Mouse (Mus musculus): ENCODE data around the gene Fam83e. TPM values are rescaled to one million over a fixed set of nuclear protein-coding genes. Genes with fewer than 3 reads are reported as not detected.

Fam83e gene
- polyA plus RNA-seq (2015; fragmentation: Nextera tagmentation; extraction: Ambion mirVana) = 1.4 and 1.5 TPM in 2 replicates

GRCm38 (mm10) chr7:45720413-45721233, at the start of gene Fam83e:
Fam83e (plus strand) TSS chr7:45721212.
- no peaks in the 10 kb centered on the region for H3K27me3 ChIP-seq
- peak within 1 kb of the TSS; percentile 99; the same call in 1 of the 2 replicates for H3K9ac ChIP-seq
- no peak within 1 kb of the TSS for H3K4me2 ChIP-seq
- H3K4me1 ChIP-seq = peaks cover 32% of the 10 kb centered on the region
- H3K4me3 ChIP-seq = 0 out of 2 replicates have a peak within 1 kb of the TSS, but pooled peaks have one; percentile 83
- ATAC-seq (ENCODE audit: insufficient number of reproducible peaks, insufficient read depth, low FRiP score, low TSS enrichment, low read depth) = 0 out of 2 replicates have a peak, but pooled peaks have one; percentile 22
- H3K27ac ChIP-seq = no peak within 1 kb of the TSS; the same call in 1 of the 2 replicates
- no peaks in the 10 kb centered on the region for H3K9me3 ChIP-seq
- peaks cover 66% of the 10 kb centered on the region for H3K36me3 ChIP-seq
- WGBS = 83% methylated on average over 14 of the region's 14 CpGs

GRCm38 (mm10) chr7:45677627-45678295, 43.3 kb upstream of the Fam83e start:
- WGBS = 80% methylated on average over 7 of the region's 7 CpGs
- no peak overlapping the region for H3K9ac ChIP-seq
- no peaks in the 10 kb centered on the region for H3K36me3 ChIP-seq
- no peaks in the 10 kb centered on the region for H3K9me3 ChIP-seq
- no peak overlapping the region for H3K27ac ChIP-seq
- peaks cover 8% of the 10 kb centered on the region for H3K4me1 ChIP-seq
- H3K27me3 ChIP-seq = no peaks in the 10 kb centered on the region
- H3K4me3 ChIP-seq = no peak overlapping the region
- H3K4me2 ChIP-seq = no peak overlapping the region
- no peak for ATAC-seq (ENCODE audit: insufficient number of reproducible peaks, insufficient read depth, low FRiP score, low TSS enrichment, low read depth)

GRCm38 (mm10) chr7:45678513-45678912, 42.5 kb upstream of the Fam83e start:
- 93% methylated on average over 14 of the region's 14 CpGs for WGBS
- H3K4me1 ChIP-seq = peaks cover 16% of the 10 kb centered on the region
- H3K9ac ChIP-seq = no peak overlapping the region

GRCm38 (mm10) chr7:45679966-45680621, 40.9 kb upstream of the Fam83e start:
- no peak overlapping the region for H3K27ac ChIP-seq
- H3K4me2 ChIP-seq = no peak overlapping the region
- no peak overlapping the region for H3K4me3 ChIP-seq
- H3K9ac ChIP-seq = no peak overlapping the region
- no peaks in the 10 kb centered on the region for H3K27me3 ChIP-seq
- H3K9me3 ChIP-seq = no peaks in the 10 kb centered on the region
- WGBS = 76% methylated on average over 14 of the region's 14 CpGs
- H3K36me3 ChIP-seq = no peaks in the 10 kb centered on the region
- ATAC-seq (ENCODE audit: insufficient number of reproducible peaks, insufficient read depth, low FRiP score, low TSS enrichment, low read depth) = no peak
- H3K4me1 ChIP-seq = peaks cover 30% of the 10 kb centered on the region

More at GRCm38 (mm10) chr7:45678513-45678912, 42.5 kb upstream of the Fam83e start:
- Histone ChIP-seq H3K27me3 (no peaks in the 10 kb centered on the region), H3K9me3 (no peaks in the 10 kb centered on the region), H3K36me3 (no peaks in the 10 kb centered on the region), H3K4me2 (no peak overlapping the region), H3K27ac (no peak overlapping the region), H3K4me3 (no peak overlapping the region)
- no peak for ATAC-seq (ENCODE audit: insufficient number of reproducible peaks, insufficient read depth, low FRiP score, low TSS enrichment, low read depth)

- H3K27ac ChIP-seq = no peak overlapping the region
- H3K4me2 ChIP-seq = no peak overlapping the region
- no peaks in the 10 kb centered on the region for H3K9me3 ChIP-seq
- 84% methylated on average over 8 of the region's 8 CpGs for WGBS
- no peak overlapping the region for H3K4me3 ChIP-seq
- H3K4me1 ChIP-seq = peaks cover 41% of the 10 kb centered on the region
- no peaks in the 10 kb centered on the region for H3K27me3 ChIP-seq
- no peak overlapping the region for H3K9ac ChIP-seq
- ATAC-seq (ENCODE audit: insufficient number of reproducible peaks, insufficient read depth, low FRiP score, low TSS enrichment, low read depth) = no peak
- H3K36me3 ChIP-seq = no peaks in the 10 kb centered on the region
These were observed 39.8 kb upstream of the Fam83e start for GRCm38 (mm10) chr7:45681046-45681736.

- ATAC-seq (ENCODE audit: insufficient number of reproducible peaks, insufficient read depth, low FRiP score, low TSS enrichment, low read depth) = no peak; the same call in 1 of the 2 replicates
- Histone ChIP-seq H3K27ac (peak overlapping the region; percentile 51; the same call in 1 of the 2 replicates), H3K36me3 (no peaks in the 10 kb centered on the region), H3K4me2 (peak overlapping the region; percentile 50), H3K9ac (peak overlapping the region; percentile 41; the same call in 1 of the 2 replicates), H3K27me3 (no peaks in the 10 kb centered on the region), H3K4me3 (0 out of 2 replicates have a peak overlapping the region, but pooled peaks have one; percentile 13), H3K4me1 (peaks cover 48% of the 10 kb centered on the region), H3K9me3 (no peaks in the 10 kb centered on the region)
- whole genome bisulfite sequencing = 30% methylated on average over 14 of the region's 14 CpGs
These were observed 38.6 kb upstream of the Fam83e start for GRCm38 (mm10) chr7:45682144-45683126.

- Histone ChIP-seq H3K4me3 (peak within 1 kb of the TSS; percentile 7; the same call in 1 of the 2 replicates), H3K9me3 (no peaks in the 10 kb centered on the region), H3K27me3 (no peaks in the 10 kb centered on the region), H3K4me1 (peaks cover 48% of the 10 kb centered on the region), H3K36me3 (no peaks in the 10 kb centered on the region), H3K27ac (peak within 1 kb of the TSS; percentile 87), H3K4me2 (peak within 1 kb of the TSS; percentile 50), H3K9ac (peak within 1 kb of the TSS; percentile 57; the same call in 1 of the 2 replicates)
- no peak for ATAC-seq (ENCODE audit: insufficient number of reproducible peaks, insufficient read depth, low FRiP score, low TSS enrichment, low read depth)
- 69% methylated on average over 7 of the region's 7 CpGs for WGBS
These were observed 37.5 kb upstream of the Fam83e start, which contains the start of gene Ntn5 for GRCm38 (mm10) chr7:45683396-45684050. Ntn5 (plus strand) TSS chr7:45684022.

GRCm38 (mm10) chr7:45685811-45686210, 35.2 kb upstream of the Fam83e start:
- Histone ChIP-seq H3K36me3 (no peaks in the 10 kb centered on the region), H3K9ac (peak overlapping the region; percentile 57), H3K27me3 (no peaks in the 10 kb centered on the region), H3K4me1 (peaks cover 48% of the 10 kb centered on the region), H3K27ac (peak overlapping the region; percentile 87), H3K9me3 (no peaks in the 10 kb centered on the region), H3K4me3 (0 out of 2 replicates have a peak overlapping the region, but pooled peaks have one; percentile 18), H3K4me2 (peak overlapping the region; percentile 44)
- WGBS = 17% methylated on average over 10 of the region's 10 CpGs
- ATAC-seq (ENCODE audit: insufficient number of reproducible peaks, insufficient read depth, low FRiP score, low TSS enrichment, low read depth) = no peak

- Histone ChIP-seq H3K4me3 (no peak overlapping the region), H3K9me3 (no peaks in the 10 kb centered on the region), H3K9ac (peak overlapping the region; percentile 21; the same call in 1 of the 2 replicates), H3K36me3 (no peaks in the 10 kb centered on the region), H3K4me1 (peaks cover 48% of the 10 kb centered on the region), H3K27me3 (no peaks in the 10 kb centered on the region), H3K27ac (peak overlapping the region; percentile 87; the same call in 1 of the 2 replicates), H3K4me2 (0 out of 2 replicates have a peak overlapping the region, but pooled peaks have one; percentile 44)
- no peak for ATAC-seq (ENCODE audit: insufficient number of reproducible peaks, insufficient read depth, low FRiP score, low TSS enrichment, low read depth)
- 70% methylated on average over 3 of the region's 3 CpGs for WGBS
These were observed 34.2 kb upstream of the Fam83e start for GRCm38 (mm10) chr7:45686841-45687240.
